Mouse (Mus musculus) gastrocnemius, postnatal 4 days (tissue): ENCODE data around the gene 9930021J03Rik. TPM values are rescaled to one million over a fixed set of nuclear protein-coding genes. Genes with fewer than 3 reads are reported as not detected.

Experiments
- DNase-seq, 2 experiments: peaks; one replicate each; pipeline ENCODE4 v3.0.0; 2021 to 2022; ENCODE audit warnings: low spot score in 2 of 2, mixed read lengths in 2 of 2
- total RNA-seq, 2 experiments: library from RNA; stranded (reverse); gene quantifications; 2 replicates each; pipeline ENCODE4 v1.2.3; 2021

9930021J03Rik gene
- total RNA-seq, 2 experiments from 2014 or later = 19.2 to 22.3 TPM

GRCm38 (mm10) chr19:29812581-29813460, 7.0 kb upstream of the 9930021J03Rik start, which contains the start of gene Ranbp6:
Gene Ranbp6, minus strand, starts transcription at chr19:29812974.
- peak; percentile 87 to 92 for DNase-seq

GRCm38 (mm10) chr19:29810022-29810421, 4.2 kb upstream of the 9930021J03Rik start:
- DNase-seq = no peak

GRCm38 (mm10) chr19:29805101-29805916, 480 bp downstream of the 9930021J03Rik start:
- DNase-seq = peak; percentile 55 to 71

- DNase-seq = no peak
Observed at GRCm38 (mm10) chr19:29803946-29804345, 1.8 kb downstream of the 9930021J03Rik start.

GRCm38 (mm10) chr19:29797371-29797770, 8.4 kb downstream of the 9930021J03Rik start:
- DNase-seq = no peak

DNA sequence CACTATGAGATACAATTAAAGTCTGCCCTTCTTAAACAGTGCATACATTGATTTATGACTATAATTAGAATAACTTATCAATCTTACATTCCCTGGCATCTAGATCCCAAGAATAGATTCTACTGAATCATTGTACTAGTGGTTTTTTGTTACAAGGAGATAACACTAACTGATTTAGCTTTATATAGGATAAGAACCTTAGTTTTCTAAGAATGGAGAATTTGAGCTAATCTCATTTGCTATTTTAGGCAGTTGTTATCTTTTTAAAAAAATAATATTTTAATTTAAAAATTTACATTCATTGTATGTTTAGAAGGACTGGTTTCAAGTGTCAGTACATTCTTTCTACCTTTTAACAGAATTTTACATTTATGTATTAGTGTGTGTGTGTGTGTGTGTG, 17.8 kb downstream of the 9930021J03Rik start:
- no peak for DNase-seq

GRCm38 (mm10) chr19:29782914-29783313, 22.9 kb downstream of the 9930021J03Rik start:
- DNase-seq = no peak

DNA sequence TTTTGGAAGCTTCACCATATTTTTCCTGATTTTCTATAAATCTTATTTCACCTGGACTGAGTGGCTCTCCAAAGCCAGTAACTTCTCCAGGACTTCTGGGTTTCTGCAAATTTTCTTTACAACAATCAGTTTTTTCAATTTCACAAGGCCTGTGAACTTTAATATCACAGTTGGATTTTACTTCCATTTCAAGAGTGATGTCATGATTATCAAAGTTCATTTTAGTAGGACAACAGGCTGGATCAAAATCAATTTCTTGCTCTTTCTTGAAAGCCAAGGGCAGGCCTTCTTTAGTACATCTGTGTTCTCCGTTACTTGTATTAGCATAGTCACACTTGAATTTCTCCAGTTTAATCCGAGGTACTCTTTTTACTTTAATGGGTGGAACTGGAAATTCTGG, 51.9 kb downstream of the 9930021J03Rik start:
- DNase-seq = no peak

DNA sequence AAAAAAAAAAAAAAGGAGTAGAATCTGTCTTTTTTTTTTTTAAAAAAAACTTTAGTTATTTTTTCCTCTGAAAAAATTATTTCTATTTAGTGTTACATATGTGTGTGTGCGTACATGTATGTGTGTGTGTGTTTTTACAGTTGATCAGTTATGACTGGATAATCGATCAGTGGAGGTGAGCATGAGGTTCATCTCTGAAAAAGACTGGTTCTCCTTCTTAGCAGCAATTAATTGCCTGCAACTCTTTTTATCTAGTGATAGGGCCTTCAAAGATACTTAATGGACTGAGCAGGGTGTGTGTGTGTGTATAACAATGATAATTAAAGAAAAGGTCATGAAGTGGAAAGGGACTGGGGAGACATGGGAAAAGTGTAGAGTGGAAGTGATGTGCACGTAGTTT, 54.8 kb downstream of the 9930021J03Rik start:
- no peak for DNase-seq

DNA sequence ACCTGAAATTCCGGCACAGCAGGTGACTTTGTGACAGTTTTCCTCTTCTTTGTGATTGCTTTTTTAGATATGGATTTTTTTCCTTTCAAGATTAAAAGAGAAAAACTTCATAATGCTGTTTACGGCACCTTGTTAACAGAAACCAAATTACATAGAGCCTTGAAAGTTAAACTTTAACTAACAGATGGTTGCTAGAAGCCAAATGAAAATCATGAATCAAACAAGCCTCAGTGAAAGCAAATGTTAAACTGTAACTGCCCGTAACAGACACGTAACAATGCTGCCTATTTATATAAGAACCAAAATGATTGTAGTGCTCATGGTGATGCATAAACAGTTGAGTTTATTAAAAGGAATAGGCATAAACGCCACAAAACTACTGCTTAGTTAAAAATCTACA, 62.3 kb downstream of the 9930021J03Rik start:
- DNase-seq = no peak

DNA sequence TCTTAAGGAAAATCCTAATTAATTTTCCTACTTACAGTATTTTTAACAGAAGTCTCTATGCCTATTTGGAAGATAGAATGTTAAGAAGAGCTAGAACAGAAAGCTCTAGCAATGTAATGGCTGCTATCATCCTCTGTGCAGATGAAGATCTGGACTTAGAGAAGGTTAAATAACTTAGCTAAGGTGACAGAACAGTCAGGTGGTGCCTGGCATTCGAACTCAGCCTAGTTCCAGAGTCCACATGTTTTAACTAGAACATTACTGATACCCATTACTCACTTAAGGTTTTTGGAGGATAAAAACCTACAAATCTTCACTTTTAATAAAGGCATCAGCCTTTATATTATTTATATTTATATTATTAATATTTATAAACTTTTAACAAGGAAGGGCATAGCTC, 65.1 kb downstream of the 9930021J03Rik start:
- no peak for DNase-seq

- no peak for DNase-seq
Observed at GRCm38 (mm10) chr19:29739608-29740007, 66.2 kb downstream of the 9930021J03Rik start.

- no peak for DNase-seq
Observed at GRCm38 (mm10) chr19:29735421-29735820, 70.4 kb downstream of the 9930021J03Rik start.

DNA sequence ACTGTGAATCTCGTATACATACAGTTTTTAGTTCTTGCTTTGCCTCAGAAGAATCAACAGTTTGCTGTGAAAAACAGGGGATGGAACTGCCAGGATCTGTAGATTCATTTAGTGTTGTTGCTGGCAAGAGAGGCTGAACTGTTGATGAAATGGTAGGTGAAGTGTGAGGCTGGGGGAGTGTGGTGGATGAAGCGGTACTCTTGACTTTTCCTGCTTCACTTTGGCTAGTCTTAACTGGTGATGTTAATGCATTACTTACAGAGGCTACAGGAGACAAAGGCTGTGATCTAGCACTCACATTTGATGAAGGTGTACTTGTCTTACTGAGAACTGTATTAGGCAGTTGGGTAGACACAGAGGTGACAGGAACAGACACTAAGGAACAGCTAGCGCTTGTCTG, 87.3 kb downstream of the 9930021J03Rik start:
- DNase-seq = no peak

GRCm38 (mm10) chr19:29717854-29718253, 87.9 kb downstream of the 9930021J03Rik start:
- no peak for DNase-seq

DNA sequence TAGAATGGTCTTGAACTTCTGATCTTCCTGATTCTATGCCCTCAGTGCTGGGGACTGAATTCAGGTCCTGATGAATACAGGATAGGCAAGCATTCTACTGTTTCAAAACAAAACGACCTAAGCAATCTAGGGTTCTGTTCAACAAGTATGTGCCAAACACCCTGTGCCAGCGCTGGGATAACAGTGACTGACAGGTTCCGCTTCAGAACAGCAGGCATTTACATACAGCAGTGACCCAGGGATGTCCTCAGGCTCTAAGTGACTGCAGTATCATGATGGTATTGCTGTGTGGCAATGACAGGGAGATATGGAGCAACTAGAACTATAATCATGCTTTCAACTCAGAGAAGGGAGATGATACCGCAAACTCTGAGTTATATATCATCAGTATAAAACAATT, 92.3 kb downstream of the 9930021J03Rik start:
- DNase-seq = no peak

DNA sequence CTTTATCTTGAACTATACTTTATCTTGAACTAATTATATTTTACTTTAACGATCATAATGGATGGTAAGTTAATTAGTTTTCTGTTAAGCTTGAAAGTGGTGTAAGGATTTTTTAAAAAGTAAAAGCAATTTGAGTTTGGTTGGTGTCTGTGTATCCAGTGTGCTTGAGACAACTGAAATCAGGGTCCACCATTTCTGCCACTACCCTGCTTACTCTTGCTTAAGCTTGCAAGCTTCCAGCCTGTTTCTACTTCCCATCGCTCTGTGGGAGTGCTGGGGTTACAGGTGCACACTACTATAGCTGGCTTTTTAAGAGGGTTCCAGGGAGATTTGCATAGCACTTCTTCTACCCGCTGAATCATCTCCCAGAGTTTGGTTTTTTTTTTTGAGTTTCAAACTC, 96.3 kb downstream of the 9930021J03Rik start:
- no peak for DNase-seq

DNA sequence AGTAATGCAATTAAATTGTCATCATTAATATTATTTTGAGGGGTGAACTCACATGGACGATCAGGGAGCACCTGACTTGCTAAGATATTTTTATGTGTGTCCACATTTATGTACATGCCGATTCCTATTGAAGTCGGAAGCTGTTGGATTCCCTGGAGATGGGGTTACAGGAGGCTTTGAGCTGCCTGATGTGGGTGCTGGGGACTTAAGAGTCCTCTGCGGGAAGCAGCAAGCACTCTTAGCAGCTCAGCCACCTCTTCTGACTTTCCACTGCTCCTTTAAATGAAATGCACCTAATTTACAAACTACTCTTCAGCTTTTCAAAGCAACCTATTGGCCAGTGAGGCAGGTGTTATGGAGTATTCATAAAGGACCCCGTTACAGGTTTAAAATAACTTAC, 97.3 kb downstream of the 9930021J03Rik start:
- DNase-seq = no peak

GRCm38 (mm10) chr19:29708003-29708402, 97.8 kb downstream of the 9930021J03Rik start:
- no peak for DNase-seq

DNA sequence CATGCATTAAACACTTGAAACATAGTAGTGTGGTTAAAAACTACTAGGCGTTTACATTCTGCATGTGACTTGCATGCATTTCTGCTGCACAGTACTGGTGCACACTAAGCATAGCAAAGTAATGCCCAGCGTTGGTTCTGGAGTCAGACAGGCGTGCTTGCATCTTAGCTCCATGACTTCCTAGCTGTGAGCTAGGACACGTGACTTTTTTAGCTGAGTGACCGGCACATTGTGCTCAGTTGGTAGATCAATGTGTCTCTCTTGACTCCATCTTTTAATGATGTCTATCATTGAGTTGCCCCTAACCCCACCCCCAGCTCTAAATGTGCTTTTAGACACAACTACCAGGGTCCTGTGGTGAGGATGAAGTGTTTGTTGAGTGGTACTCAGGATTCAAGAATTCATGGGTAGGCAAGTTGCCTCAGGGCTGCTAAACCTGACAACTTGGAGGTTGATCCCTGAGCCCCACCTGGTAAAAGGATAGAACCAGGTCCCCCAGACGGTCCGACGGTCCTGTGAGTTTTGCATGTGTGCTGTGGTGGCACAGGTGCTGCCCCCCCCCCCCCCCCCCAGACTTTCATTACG, 98.4 kb downstream of the 9930021J03Rik start:
- DNase-seq = no peak

- DNase-seq = no peak
Observed at GRCm38 (mm10) chr19:29704436-29704835, 101.4 kb downstream of the 9930021J03Rik start.

DNA sequence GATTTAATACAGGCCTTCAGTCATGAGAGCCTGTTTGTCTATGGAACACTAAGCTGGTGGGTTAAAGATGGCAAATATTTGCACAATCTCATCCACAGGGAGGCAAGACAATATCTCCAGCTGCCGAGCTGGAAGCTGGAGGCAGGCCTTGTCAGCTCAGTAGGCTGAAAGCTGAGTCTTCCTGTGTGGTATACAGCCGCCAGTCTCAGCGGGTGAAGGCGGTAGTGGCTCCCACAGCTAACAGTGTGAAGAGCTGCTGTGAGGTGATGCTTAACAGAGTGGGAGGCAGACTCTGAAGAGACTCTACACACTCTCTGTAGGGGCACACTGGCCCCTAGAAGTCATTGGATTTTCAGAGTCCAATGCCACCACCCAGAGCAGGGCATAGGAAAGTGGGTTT, 104.1 kb downstream of the 9930021J03Rik start:
- no peak for DNase-seq
